Mouse (Mus musculus): ENCODE data around the gene Stat4. TPM values are rescaled to one million over a fixed set of nuclear protein-coding genes. Genes with fewer than 3 reads are reported as not detected.

The Stat4 gene
- polyA plus RNA-seq, 1 experiment from 2014 or later = 2.3 TPM

DNA sequence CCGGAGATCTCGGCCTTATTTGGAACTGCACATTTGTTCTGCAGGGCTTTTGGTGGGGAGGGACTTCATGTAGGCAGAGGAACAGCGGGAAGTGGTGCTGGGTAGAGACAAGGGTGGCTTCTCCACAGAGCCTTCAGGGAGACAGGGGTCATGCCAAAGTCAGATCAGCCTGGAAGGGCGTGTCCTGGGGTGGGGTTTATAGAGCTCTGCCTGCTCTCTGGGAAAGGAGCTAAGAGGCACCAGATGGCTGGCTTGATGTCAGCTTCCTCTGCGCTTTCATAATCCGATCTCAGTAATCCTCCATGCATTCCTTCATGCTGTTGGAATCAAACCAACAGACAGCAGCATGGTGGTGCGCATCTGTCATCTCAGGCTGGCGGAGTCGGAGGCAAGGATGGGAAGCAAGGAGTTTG is 163.0 kb downstream of the Stat4 start:
- 47% methylated on average over 9 of the region's 9 CpGs for WGBS
- no peak overlapping the region for H3K9ac ChIP-seq (ENCODE audit: low read length)
- no peaks in the 10 kb centered on the region for H3K27me3 ChIP-seq (ENCODE audit: control insufficient read depth, insufficient read depth, low read depth, low read length)
- no peak overlapping the region for H3K4me2 ChIP-seq (ENCODE audit: low read depth, low read length)
- H3K4me3 ChIP-seq (ENCODE audit: low read length) = no peak overlapping the region
- H3K9me3 ChIP-seq (ENCODE audit: control insufficient read depth, low read length) = no peaks in the 10 kb centered on the region
- no peaks in the 10 kb centered on the region for H3K36me3 ChIP-seq (ENCODE audit: control insufficient read depth, insufficient read depth, low read length)
- peaks cover 10% of the 10 kb centered on the region for H3K4me1 ChIP-seq (replicated peaks; ENCODE audit: control insufficient read depth, insufficient read depth, low read length)
- peak; percentile 49; the same call in 1 of the 2 replicates for ATAC-seq (ENCODE audit: low read depth)
- no peak overlapping the region for H3K27ac ChIP-seq (ENCODE audit: low read length)

DNA sequence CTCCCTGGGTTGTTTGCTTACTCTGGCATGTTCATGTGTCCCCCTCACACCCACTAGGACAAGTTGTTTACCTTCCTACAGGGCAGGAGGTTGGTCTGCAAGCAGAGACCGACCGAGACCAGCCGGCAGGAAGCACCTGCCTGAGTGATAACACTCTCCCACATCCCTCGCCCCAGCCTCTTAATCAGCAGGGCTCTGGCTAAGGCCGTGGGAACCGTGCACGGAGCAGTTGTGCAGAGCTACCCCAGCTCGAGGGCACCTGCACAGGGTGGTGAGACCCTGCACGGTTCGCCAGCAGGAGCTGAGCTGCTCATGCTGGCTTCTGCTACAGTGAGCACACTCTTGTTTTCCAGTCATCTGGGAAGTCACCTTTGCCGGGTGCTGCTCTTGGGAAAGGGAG is 163.7 kb downstream of the Stat4 start:
- no peak overlapping the region for H3K4me2 ChIP-seq (ENCODE audit: low read depth, low read length)
- no peaks in the 10 kb centered on the region for H3K36me3 ChIP-seq (ENCODE audit: control insufficient read depth, insufficient read depth, low read length)
- 31% methylated on average over 11 of the region's 11 CpGs for WGBS
- H3K27me3 ChIP-seq (ENCODE audit: control insufficient read depth, insufficient read depth, low read depth, low read length) = no peaks in the 10 kb centered on the region
- H3K27ac ChIP-seq (ENCODE audit: low read length) = no peak overlapping the region
- no peak overlapping the region for H3K4me3 ChIP-seq (ENCODE audit: low read length)
- peak; percentile 57 for ATAC-seq (ENCODE audit: low read depth)
- H3K9ac ChIP-seq (ENCODE audit: low read length) = no peak overlapping the region
- peaks cover 10% of the 10 kb centered on the region for H3K4me1 ChIP-seq (replicated peaks; ENCODE audit: control insufficient read depth, insufficient read depth, low read length)
- H3K9me3 ChIP-seq (ENCODE audit: control insufficient read depth, low read length) = no peaks in the 10 kb centered on the region

DNA sequence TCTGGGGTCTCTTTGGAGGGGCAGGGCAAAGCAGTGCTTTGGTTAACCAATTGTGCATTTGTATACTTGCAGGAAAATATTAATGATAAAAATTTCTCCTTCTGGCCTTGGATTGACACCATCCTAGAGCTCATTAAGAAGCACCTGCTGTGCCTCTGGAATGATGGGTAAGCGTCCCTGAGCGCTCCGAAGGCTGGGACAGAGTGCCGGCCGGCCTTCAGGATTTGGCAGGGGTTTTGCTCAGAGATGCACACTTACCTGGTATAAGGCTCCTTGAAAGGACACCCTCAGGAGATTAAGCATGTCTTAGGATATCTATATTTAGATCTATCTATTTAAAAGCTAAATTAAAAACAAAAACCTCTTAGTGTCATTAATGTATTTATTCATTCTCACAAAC is 164.2 kb downstream of the Stat4 start:
- no peak overlapping the region for H3K9ac ChIP-seq (ENCODE audit: low read length)
- no peaks in the 10 kb centered on the region for H3K27me3 ChIP-seq (ENCODE audit: control insufficient read depth, insufficient read depth, low read depth, low read length)
- H3K9me3 ChIP-seq (ENCODE audit: control insufficient read depth, low read length) = no peaks in the 10 kb centered on the region
- no peak overlapping the region for H3K27ac ChIP-seq (ENCODE audit: low read length)
- WGBS = 93% methylated on average over 5 of the region's 5 CpGs
- H3K4me1 ChIP-seq (replicated peaks; ENCODE audit: control insufficient read depth, insufficient read depth, low read length) = peaks cover 10% of the 10 kb centered on the region
- no peak overlapping the region for H3K4me3 ChIP-seq (ENCODE audit: low read length)
- no peak overlapping the region for H3K4me2 ChIP-seq (ENCODE audit: low read depth, low read length)
- ATAC-seq (ENCODE audit: low read depth) = no peak
- no peaks in the 10 kb centered on the region for H3K36me3 ChIP-seq (ENCODE audit: control insufficient read depth, insufficient read depth, low read length)

DNA sequence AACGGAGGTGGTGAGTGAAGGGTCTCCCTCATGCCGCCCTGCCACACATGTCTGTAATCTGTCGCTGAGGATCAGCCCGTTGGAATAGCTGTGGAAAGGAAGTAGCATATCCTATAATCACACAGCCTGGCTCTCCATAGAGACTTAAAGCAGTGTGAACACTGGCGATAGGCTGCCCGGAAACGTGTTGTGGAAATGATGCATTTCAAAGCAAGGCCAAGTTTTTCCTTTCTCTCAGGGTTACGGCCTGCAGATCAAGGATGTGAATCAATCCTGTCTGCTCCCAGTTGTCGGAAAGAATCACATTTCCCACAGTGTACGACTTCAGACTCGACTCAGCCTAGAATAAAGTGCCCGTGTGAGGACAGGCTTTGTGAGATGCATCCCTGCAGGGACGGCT is 165.4 kb downstream of the Stat4 start:
- H3K27ac ChIP-seq (ENCODE audit: low read length) = no peak overlapping the region
- 63% methylated on average over 13 of the region's 13 CpGs for WGBS
- ATAC-seq (ENCODE audit: low read depth) = no peak

DNA sequence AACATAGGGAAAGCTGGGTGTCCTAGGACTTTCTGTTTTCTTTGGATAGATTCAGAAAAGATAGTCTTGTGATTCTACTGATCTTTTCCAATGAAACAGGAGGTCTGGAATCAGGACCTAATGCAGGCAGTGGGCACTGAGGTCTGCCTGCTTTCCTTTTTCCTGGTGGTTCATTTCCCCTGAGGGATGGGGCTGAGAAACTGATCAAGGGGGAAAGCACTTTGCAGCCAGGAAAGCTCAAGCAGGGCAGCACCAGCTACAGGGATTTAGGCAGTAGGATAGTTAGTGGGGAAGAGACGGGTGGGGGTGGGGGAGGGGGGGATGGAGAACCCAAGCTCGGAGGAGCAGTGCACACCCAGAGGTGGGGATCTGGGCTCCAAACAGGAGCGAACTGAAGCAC is 166.0 kb downstream of the Stat4 start:
- WGBS = 56% methylated on average over 3 of the region's 3 CpGs
- ATAC-seq (ENCODE audit: low read depth) = no peak
- Histone ChIP-seq H3K27ac (ENCODE audit: low read length) (no peak overlapping the region), H3K4me2 (ENCODE audit: low read depth, low read length) (no peak overlapping the region), H3K27me3 (ENCODE audit: control insufficient read depth, insufficient read depth, low read depth, low read length) (no peaks in the 10 kb centered on the region), H3K36me3 (ENCODE audit: control insufficient read depth, insufficient read depth, low read length) (peaks cover 9% of the 10 kb centered on the region), H3K9me3 (ENCODE audit: control insufficient read depth, low read length) (no peaks in the 10 kb centered on the region), H3K4me1 (replicated peaks; ENCODE audit: control insufficient read depth, insufficient read depth, low read length) (peaks cover 10% of the 10 kb centered on the region), H3K9ac (ENCODE audit: low read length) (no peak overlapping the region), H3K4me3 (ENCODE audit: low read length) (no peak overlapping the region)

More for the DNA sequence above, 165.4 kb downstream of the Stat4 start:
- no peak overlapping the region for H3K4me3 ChIP-seq (ENCODE audit: low read length)
- peaks cover 10% of the 10 kb centered on the region for H3K4me1 ChIP-seq (replicated peaks; ENCODE audit: control insufficient read depth, insufficient read depth, low read length)
- no peaks in the 10 kb centered on the region for H3K27me3 ChIP-seq (ENCODE audit: control insufficient read depth, insufficient read depth, low read depth, low read length)
- H3K9me3 ChIP-seq (ENCODE audit: control insufficient read depth, low read length) = no peaks in the 10 kb centered on the region
- H3K36me3 ChIP-seq (ENCODE audit: control insufficient read depth, insufficient read depth, low read length) = peaks cover 3% of the 10 kb centered on the region; the same call in 1 of the 2 replicates
- H3K4me2 ChIP-seq (ENCODE audit: low read depth, low read length) = no peak overlapping the region
- H3K9ac ChIP-seq (ENCODE audit: low read length) = no peak overlapping the region

DNA sequence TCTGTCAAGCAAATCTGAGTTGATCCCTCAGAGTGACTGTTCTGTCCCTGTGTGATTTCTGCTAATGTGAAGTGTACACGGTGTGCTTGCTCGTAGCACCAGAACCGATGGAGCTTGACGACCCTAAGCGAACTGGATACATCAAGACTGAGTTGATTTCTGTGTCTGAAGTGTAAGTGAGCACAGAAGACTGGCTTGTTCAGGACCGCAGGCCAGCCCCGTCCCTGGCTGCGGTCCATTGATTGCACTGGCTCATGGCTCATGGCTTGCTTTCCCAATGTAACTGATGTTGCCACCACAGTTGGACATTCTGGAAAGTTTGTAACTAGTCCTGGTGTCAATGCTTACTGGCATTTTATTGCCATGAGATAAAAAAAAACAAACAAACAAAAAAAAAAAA is 167.9 kb downstream of the Stat4 start:
- no peaks in the 10 kb centered on the region for H3K27me3 ChIP-seq (ENCODE audit: control insufficient read depth, insufficient read depth, low read depth, low read length)
- peaks cover 9% of the 10 kb centered on the region for H3K36me3 ChIP-seq (ENCODE audit: control insufficient read depth, insufficient read depth, low read length)
- 91% methylated on average over 8 of the region's 8 CpGs for WGBS
- H3K4me1 ChIP-seq (replicated peaks; ENCODE audit: control insufficient read depth, insufficient read depth, low read length) = peaks cover 9% of the 10 kb centered on the region
- H3K27ac ChIP-seq (ENCODE audit: low read length) = no peak overlapping the region
- no peak overlapping the region for H3K4me3 ChIP-seq (ENCODE audit: low read length)
- no peak overlapping the region for H3K9ac ChIP-seq (ENCODE audit: low read length)
- no peak for ATAC-seq (ENCODE audit: low read depth)
- H3K9me3 ChIP-seq (ENCODE audit: control insufficient read depth, low read length) = no peaks in the 10 kb centered on the region
- no peak overlapping the region for H3K4me2 ChIP-seq (ENCODE audit: low read depth, low read length)

DNA sequence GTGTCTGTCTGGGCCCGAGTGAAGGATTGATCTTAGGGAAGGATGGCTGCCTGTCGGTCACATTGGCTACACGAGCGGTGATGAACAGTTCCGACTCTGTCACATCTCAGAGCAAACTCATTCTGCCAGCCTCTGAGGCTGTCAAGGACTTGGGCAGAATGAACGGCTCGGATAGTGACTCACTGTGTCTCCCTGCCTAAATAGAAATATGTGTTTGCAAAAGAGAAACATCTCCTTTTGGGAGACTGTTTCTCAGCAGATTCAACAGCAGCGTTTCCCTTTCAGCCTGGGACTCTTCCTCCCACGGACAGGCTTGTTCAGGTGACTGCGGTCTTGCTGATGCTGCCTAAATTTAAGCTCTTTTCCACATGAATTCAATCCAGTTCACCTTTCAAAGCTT is 169.4 kb downstream of the Stat4 start:
- no peak overlapping the region for H3K4me3 ChIP-seq (ENCODE audit: low read length)

More for the DNA sequence above, 169.4 kb downstream of the Stat4 start:
- WGBS = 82% methylated on average over 10 of the region's 10 CpGs
- H3K27me3 ChIP-seq (ENCODE audit: control insufficient read depth, insufficient read depth, low read depth, low read length) = no peaks in the 10 kb centered on the region
- no peak overlapping the region for H3K27ac ChIP-seq (ENCODE audit: low read length)
- no peaks in the 10 kb centered on the region for H3K4me1 ChIP-seq (replicated peaks; ENCODE audit: control insufficient read depth, insufficient read depth, low read length)
- no peak overlapping the region for H3K9ac ChIP-seq (ENCODE audit: low read length)
- H3K9me3 ChIP-seq (ENCODE audit: control insufficient read depth, low read length) = no peaks in the 10 kb centered on the region
- peaks cover 9% of the 10 kb centered on the region for H3K36me3 ChIP-seq (ENCODE audit: control insufficient read depth, insufficient read depth, low read length)
- H3K4me2 ChIP-seq (ENCODE audit: low read depth, low read length) = no peak overlapping the region
- no peak for ATAC-seq (ENCODE audit: low read depth)

Other genes starting within 250 kb of the Stat4 start
- 80.4 and 83.0 TPM in 2 replicates for gene Myo1b, start 71.1 kb upstream of the Stat4 start, polyA plus RNA-seq (2015; fragmentation: Nextera tagmentation; extraction: Ambion mirVana)
- gene Stat1, start 132.3 kb downstream of the Stat4 start, polyA plus RNA-seq (2015; fragmentation: Nextera tagmentation; extraction: Ambion mirVana) = 24.9 and 29.9 TPM in 2 replicates
- 11.9 and 12.8 TPM in 2 replicates for gene Gls, start 246.1 kb downstream of the Stat4 start, polyA plus RNA-seq (2015; fragmentation: Nextera tagmentation; extraction: Ambion mirVana)